Mouse (Mus musculus): ENCODE results near the gene Megf11.
"Not testable (repeated sequence)": the region's sequence is repeated elsewhere in the genome, so short reads cannot be mapped to it uniquely, and the experiment has no call there.

Gene Megf11

GRCm38 (mm10) chr9:64697006-64697405 is 311.6 kb downstream of the Megf11 start:
- DNase-seq (ENCODE audit: inconsistent ontology term), result no peak

GRCm38 (mm10) chr9:64697677-64698076 is 312.3 kb downstream of the Megf11 start:
- DNase-seq (ENCODE audit: inconsistent ontology term), result no peak

- no peak for DNase-seq (ENCODE audit: inconsistent ontology term)
These were observed 313.2 kb downstream of the Megf11 start for GRCm38 (mm10) chr9:64698586-64698985.

DNA sequence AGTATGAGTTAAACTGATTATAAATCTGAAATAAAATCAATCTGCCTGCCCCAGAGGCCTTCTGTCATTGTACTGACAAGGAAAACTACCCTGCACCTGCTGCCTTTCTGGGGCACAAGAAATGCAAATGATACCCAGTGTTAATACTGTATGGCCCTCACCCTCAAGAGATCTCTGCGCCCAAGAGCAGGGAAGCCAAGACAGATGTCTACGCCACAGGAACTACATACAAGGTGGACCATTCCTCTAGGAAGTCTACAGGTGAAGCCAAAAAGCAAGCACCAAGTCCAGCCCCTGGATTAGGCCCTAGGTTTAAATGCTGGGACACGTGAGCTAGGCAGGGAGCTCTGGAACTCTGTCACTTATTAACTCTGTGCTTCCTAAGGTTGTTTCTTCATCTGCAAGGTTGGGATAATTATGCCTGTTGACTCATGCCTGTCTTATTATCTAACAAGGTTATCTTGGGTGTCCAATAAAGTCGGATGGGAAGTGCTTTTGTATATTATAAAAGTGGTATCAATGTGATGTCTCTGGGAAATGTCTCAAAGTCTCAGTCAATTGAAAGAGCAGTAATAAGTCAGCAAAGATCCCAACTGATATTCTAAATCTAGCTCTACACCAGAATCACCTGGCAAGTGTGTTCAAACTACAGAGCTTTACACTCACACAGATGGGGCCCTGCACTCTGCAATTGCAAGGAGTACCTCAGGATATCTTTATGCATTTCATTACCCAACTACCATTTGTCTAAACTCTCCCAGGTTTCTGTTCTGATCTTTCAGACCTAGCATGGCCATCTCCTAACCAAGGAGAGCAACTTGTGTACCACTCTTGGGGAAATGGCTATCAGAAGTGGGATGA is 315.3 kb downstream of the Megf11 start:
- no peak for DNase-seq (ENCODE audit: inconsistent ontology term)

- peak; percentile 86 for DNase-seq (ENCODE audit: inconsistent ontology term)
These were observed 316.2 kb downstream of the Megf11 start for GRCm38 (mm10) chr9:64701651-64702050.

- no peak for DNase-seq (ENCODE audit: inconsistent ontology term)
These were observed 317.0 kb downstream of the Megf11 start for GRCm38 (mm10) chr9:64702391-64702790.

GRCm38 (mm10) chr9:64702937-64703336 is 317.5 kb downstream of the Megf11 start:
- peak; percentile 16 for DNase-seq (ENCODE audit: inconsistent ontology term)

- DNase-seq (ENCODE audit: inconsistent ontology term), result no peak
These were observed 318.1 kb downstream of the Megf11 start for GRCm38 (mm10) chr9:64703420-64703965.

DNA sequence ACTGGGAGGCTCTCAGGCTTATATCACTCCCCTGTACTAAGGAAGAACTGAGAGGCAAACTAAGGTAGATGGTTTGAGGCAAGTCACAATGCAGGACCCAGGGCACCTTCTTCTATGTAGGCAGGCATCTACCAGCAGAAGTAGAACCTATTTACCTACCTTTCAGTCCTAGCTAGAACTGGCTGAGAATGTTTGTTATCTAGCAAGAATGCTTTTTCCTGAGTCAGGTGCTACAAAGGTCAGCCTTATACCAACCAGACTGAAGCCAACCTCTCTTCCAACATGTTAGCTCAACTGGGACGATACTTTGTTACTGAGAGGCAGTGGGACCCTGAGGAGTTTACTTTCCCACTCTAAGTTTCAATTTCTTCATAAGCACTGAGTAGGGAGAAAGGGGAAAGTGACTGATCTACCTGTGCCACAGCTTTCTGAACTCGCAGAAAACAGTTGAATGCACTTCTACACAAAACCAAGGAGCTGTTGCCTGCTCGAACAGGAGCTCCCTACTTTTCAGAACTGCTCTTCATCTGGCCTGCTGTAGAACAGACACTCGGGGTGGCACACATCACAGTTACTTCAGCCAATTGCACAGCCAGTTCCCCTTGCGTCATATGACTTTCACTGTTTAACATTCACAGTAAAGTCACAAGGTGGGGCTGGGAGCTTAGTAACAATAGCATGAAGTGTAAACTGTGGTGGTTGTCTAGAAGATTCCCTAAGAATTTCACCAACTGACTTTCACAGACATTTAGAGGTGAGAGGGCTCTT is 318.8 kb downstream of the Megf11 start:
- DNase-seq (ENCODE audit: inconsistent ontology term), result no peak

GRCm38 (mm10) chr9:64710291-64710690 is 324.9 kb downstream of the Megf11 start:
- DNase-seq (ENCODE audit: inconsistent ontology term), result not testable (repeated sequence)

GRCm38 (mm10) chr9:64719526-64720163 is 334.2 kb downstream of the Megf11 start:
- DNase-seq (ENCODE audit: inconsistent ontology term), result no peak

GRCm38 (mm10) chr9:64726454-64726853 is 341.0 kb downstream of the Megf11 start:
- no peak for DNase-seq (ENCODE audit: inconsistent ontology term)

- DNase-seq (ENCODE audit: inconsistent ontology term), result no peak
These were observed 345.7 kb downstream of the Megf11 start for GRCm38 (mm10) chr9:64731029-64731560.

GRCm38 (mm10) chr9:64734166-64734565 is 348.7 kb downstream of the Megf11 start:
- no peak for DNase-seq (ENCODE audit: inconsistent ontology term)

- not testable (repeated sequence) for DNase-seq (ENCODE audit: inconsistent ontology term)
These were observed 349.6 kb downstream of the Megf11 start for GRCm38 (mm10) chr9:64734992-64735391.

GRCm38 (mm10) chr9:64736076-64736638 is 350.7 kb downstream of the Megf11 start:
- no peak for DNase-seq (ENCODE audit: inconsistent ontology term)

- DNase-seq (ENCODE audit: inconsistent ontology term), result peak; percentile 85
These were observed 351.4 kb downstream of the Megf11 start for GRCm38 (mm10) chr9:64736639-64737405.

DNA sequence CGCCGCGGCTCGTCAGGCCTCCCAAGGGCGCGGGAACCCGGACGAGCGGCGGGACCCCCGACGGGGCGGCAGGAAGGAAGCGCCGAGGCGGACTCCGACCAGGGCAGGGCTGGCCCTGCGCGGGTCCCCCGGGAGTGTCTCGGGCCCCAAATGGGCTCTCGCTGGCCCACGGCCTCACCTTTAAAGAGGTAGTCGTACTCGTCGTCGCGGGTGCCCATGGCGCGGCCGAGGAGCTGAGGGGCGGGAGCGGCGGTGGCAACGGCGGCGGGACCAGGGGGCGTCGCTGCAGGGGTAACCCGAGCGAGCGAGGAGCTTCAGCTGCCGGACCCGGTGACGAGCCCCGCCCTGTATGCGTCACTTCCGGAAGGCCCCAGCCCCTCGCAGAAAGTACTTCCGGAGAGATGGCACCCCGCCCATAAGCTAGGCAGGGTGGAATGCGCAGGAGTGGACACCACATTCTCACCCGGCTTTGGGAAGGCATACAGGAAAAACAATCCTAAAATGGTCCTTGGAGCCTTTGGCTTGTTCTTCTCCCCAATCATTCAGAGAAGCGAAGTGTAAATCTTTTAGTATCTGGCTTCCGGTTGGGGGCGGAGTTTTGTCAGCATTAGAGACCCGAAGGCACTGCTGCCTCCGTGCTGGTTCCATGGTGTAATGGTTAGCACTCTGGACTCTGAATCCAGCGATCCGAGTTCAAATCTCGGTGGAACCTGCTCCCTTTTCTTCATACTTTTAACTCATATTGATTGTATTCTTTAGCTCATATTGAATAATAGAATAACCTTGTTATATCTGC is 352.2 kb downstream of the Megf11 start, which contains the start of gene Rab11a:
Rab11a (minus strand) TSS at position 353 of the 796 bp plus-strand sequence.
- peak; percentile 96 for DNase-seq (ENCODE audit: inconsistent ontology term)

DNA sequence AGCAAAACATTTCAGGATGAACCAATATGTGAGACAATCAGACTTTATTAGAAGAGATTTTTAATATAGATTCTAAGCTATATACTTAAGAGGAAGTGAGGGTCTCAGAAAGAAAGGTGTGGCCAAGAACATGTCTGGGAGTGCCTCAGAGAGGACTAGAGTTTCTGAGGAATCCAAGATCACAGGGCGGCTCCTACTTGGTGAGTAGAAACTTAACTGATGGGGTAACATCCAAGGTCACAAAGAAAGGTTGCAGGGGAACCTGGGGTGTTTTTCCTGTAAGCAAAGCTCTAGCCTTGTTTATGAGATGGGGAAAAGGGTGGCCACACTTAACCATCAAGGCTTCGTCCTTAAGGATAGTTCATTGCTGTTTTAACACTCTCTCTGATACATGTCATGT is 353.6 kb downstream of the Megf11 start:
- DNase-seq (ENCODE audit: inconsistent ontology term), result no peak

DNA sequence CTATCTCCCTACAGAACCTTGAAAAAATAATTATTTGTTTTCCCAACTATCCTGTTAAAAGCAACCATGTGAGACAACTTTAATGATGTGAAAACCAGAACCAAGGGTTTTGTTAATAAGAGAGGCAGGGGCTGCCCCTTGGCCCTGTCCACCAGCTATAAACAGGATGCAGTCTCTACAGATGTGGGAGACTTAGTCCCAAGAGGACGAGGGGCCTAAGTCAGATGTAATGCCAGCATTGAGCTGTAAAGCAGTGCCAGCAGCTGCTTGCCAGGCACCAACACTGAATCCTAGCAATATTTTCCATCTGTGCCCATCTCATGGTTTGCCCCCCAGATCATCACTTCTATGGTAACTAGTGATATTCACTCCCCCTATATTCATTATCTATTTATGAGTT is 357.0 kb downstream of the Megf11 start:
- DNase-seq (ENCODE audit: inconsistent ontology term), result no peak
